Mouse (Mus musculus): ENCODE data around the gene Brd1.

DNA sequence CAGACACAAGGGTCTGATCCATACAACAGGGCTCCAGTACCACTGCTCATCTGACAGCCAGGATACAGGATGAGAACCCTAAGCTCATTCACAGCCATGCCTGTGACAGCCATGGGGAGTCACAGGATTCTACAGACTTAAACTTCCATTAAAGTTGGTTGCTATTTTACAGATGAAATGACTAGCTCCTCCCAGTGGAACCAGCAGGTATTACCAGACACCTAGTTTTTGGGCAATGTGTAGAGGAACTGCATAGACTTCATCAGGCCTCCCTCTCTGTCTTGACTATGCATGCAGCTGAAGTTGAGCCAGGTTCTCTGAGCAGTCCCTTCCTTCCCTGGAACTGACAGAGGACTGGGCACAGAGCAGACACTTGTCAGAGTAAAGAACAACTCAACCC, 17.7 kb downstream of the Brd1 start:
- TF ChIP-seq CTCF (IDR thresholded peaks at IDR 0.05; ENCODE audit: control insufficient read depth, insufficient read depth, insufficient replicate concordance, low read depth, low read length), result no peak
- TF ChIP-seq POLR2A (IDR thresholded peaks at IDR 0.05; ENCODE audit: control insufficient read depth, low read depth, low read length), result no peak
